Mouse (Mus musculus) MEL (cell line): ENCODE results near the gene Timm22. TPM values are rescaled to one million over a fixed set of nuclear protein-coding genes. Genes with fewer than 3 reads are reported as not detected.

Source experiments
- DNase-seq: peaks from one replicate; pipeline ENCODE4 v3.0.0; 2011; ENCODE audit warnings: low read depth, low spot score
- H3K27ac ChIP-seq: 2 replicates; pipeline ENCODE4 v1.5.1; 2012; ENCODE audit warnings: low read depth, mild to moderate bottlenecking, control low read depth, low read length, moderate library complexity; ENCODE audit not compliant: control insufficient read depth
- H3K27me3 ChIP-seq, 2 experiments: fragments of 150-350 bp in 1 of 2; sonication (generic) in 1 of 2; 2 replicates each; pipeline ENCODE4 v1.6.1; 2012; ENCODE audit warnings: low read length in 2 of 2, mild to moderate bottlenecking in 2 of 2, improper control_type of control experiment in 1 of 2, moderate library complexity in 1 of 2; ENCODE audit not compliant: insufficient read depth in 2 of 2, control insufficient read depth in 1 of 2
- H3K36me3 ChIP-seq, 2 experiments: 2 replicates each; pipeline ENCODE4 v1.6.1; 2012 to 2014; ENCODE audit warnings: low read length in 2 of 2, improper control_type of control experiment in 1 of 2, inconsistent platforms in 1 of 2, mild to moderate bottlenecking in 1 of 2; ENCODE audit not compliant: insufficient read depth in 2 of 2, control insufficient read depth in 1 of 2
- H3K4me1 ChIP-seq, 2 experiments: fragments of 150-350 bp in 1 of 2; sonication (generic) in 1 of 2; 2 replicates each; pipeline ENCODE4 v1.6.1; 2012; ENCODE audit warnings: low read length in 2 of 2, improper control_type of control experiment in 1 of 2, mild to moderate bottlenecking in 1 of 2; ENCODE audit not compliant: insufficient read depth in 2 of 2, control insufficient read depth in 1 of 2
- H3K4me3 ChIP-seq, 2 experiments: fragments of 150-350 bp in 1 of 2; sonication (generic) in 1 of 2; 2 replicates each; pipeline ENCODE4 v1.5.1; 2012; ENCODE audit warnings: low read depth in 2 of 2, low read length in 2 of 2, mild to moderate bottlenecking in 2 of 2, moderate library complexity in 2 of 2, control low read depth in 1 of 2, improper control_type of control experiment in 1 of 2; ENCODE audit not compliant: control insufficient read depth in 1 of 2, insufficient read depth in 1 of 2
- H3K79me2 ChIP-seq: 2 replicates; pipeline ENCODE4 v1.6.1; 2012; ENCODE audit warnings: mild to moderate bottlenecking, low read length, moderate library complexity; ENCODE audit not compliant: control insufficient read depth, poor library complexity, insufficient read depth
- H3K9ac ChIP-seq: 2 replicates; pipeline ENCODE4 v1.6.1; 2012; ENCODE audit warnings: low read depth, mild to moderate bottlenecking, control low read depth, low read length, moderate library complexity; ENCODE audit not compliant: control insufficient read depth, poor library complexity, severe bottlenecking
- H3K9me3 ChIP-seq: fragments of 150-350 bp; sonication (generic); replicated peaks from 2 replicates; pipeline ENCODE4 v1.6.1; 2012; ENCODE audit warnings: mild to moderate bottlenecking, low read length, improper control_type of control experiment, moderate library complexity; ENCODE audit not compliant: insufficient read depth
- BHLHE40 ChIP-seq: IDR thresholded peaks from 2 replicates; pipeline ENCODE4 v1.6.1; 2012; ENCODE audit warnings: low read depth, mild to moderate bottlenecking, inconsistent platforms, low read length, improper control_type of control experiment, borderline replicate concordance
- CHD2 ChIP-seq: IDR thresholded peaks from 2 replicates; pipeline ENCODE4 v1.6.1; 2011; ENCODE audit warnings: low read length, improper control_type of control experiment
- CTCF ChIP-seq, 3 experiments: IDR thresholded peaks in 2 of 3; conservative IDR thresholded peaks in 1 of 3; 2 replicates each; pipeline ENCODE4 v1.5.1; 2011 to 2012; ENCODE audit warnings: low read length in 3 of 3, low read depth in 2 of 3, mild to moderate bottlenecking in 2 of 3, improper control_type of control experiment in 1 of 3, inconsistent platforms in 1 of 3, mixed read lengths in 1 of 3, moderate library complexity in 1 of 3; ENCODE audit not compliant: control insufficient read depth in 1 of 3, insufficient read depth in 1 of 3, poor library complexity in 1 of 3, severe bottlenecking in 1 of 3
- E2F4 ChIP-seq: IDR thresholded peaks from 2 replicates; pipeline ENCODE4 v1.6.1; 2011; ENCODE audit warnings: low read depth, low read length, improper control_type of control experiment, borderline replicate concordance
- EP300 ChIP-seq, 2 experiments: IDR thresholded peaks; 2 replicates each; pipeline ENCODE4 v1.6.1; 2011; ENCODE audit warnings: improper control_type of control experiment in 2 of 2, low read length in 2 of 2, low read depth in 1 of 2, mild to moderate bottlenecking in 1 of 2
- ETS1 ChIP-seq: IDR thresholded peaks from 2 replicates; pipeline ENCODE4 v1.6.1; 2012; ENCODE audit warnings: low read depth, mild to moderate bottlenecking, inconsistent platforms, low read length, improper control_type of control experiment, moderate library complexity
- GABPA ChIP-seq: IDR thresholded peaks from 2 replicates; pipeline ENCODE4 v1.6.1; 2012; ENCODE audit warnings: low read depth, mild to moderate bottlenecking, inconsistent platforms, low read length, improper control_type of control experiment, moderate library complexity
- GATA1 ChIP-seq: IDR thresholded peaks from 2 replicates; pipeline ENCODE4 v1.6.1; 2011; ENCODE audit warnings: low read depth, low read length, improper control_type of control experiment
- JUND ChIP-seq: IDR thresholded peaks from 2 replicates; pipeline ENCODE4 v1.6.1; 2011; ENCODE audit warnings: low read depth, mild to moderate bottlenecking, improper control_type of control experiment, low read length
- MAX ChIP-seq: IDR thresholded peaks from 2 replicates; pipeline ENCODE4 v1.6.1; 2011; ENCODE audit warnings: low read length, improper control_type of control experiment
- MEF2A ChIP-seq: IDR thresholded peaks from 2 replicates; pipeline ENCODE4 v1.6.1; 2014; ENCODE audit warnings: low read depth, mild to moderate bottlenecking, inconsistent platforms, low read length, improper control_type of control experiment; ENCODE audit not compliant: poor library complexity, insufficient replicate concordance, severe bottlenecking; ENCODE audit errors: extremely low read depth
- NELFE ChIP-seq: IDR thresholded peaks from 2 replicates; pipeline ENCODE4 v1.6.1; 2011; ENCODE audit warnings: low read depth, low read length, improper control_type of control experiment
- POLR2A ChIP-seq, 2 experiments: IDR thresholded peaks; 2 replicates each; pipeline ENCODE4 v1.6.1; 2011 to 2012; ENCODE audit warnings: low read length in 2 of 2, mild to moderate bottlenecking in 2 of 2, control low read depth in 1 of 2, improper control_type of control experiment in 1 of 2, low read depth in 1 of 2, moderate library complexity in 1 of 2; ENCODE audit not compliant: control insufficient read depth in 1 of 2, insufficient read depth in 1 of 2, poor library complexity in 1 of 2
- POLR2AphosphoS2 ChIP-seq: IDR thresholded peaks from 2 replicates; pipeline ENCODE4 v1.6.1; 2011; ENCODE audit warnings: low read length, improper control_type of control experiment
- RCOR1 ChIP-seq: IDR thresholded peaks from 2 replicates; pipeline ENCODE4 v1.6.1; 2012; ENCODE audit warnings: low read depth, mild to moderate bottlenecking, inconsistent platforms, low read length, improper control_type of control experiment
- SIN3A ChIP-seq: IDR thresholded peaks from 2 replicates; pipeline ENCODE4 v1.6.1; 2012; ENCODE audit warnings: low read length, improper control_type of control experiment, inconsistent platforms
- TCF12 ChIP-seq: IDR thresholded peaks from 2 replicates; pipeline ENCODE4 v1.6.1; 2014; ENCODE audit warnings: low read depth, mild to moderate bottlenecking, inconsistent platforms, low read length, improper control_type of control experiment, moderate library complexity
- UBTF ChIP-seq: IDR thresholded peaks from 2 replicates; pipeline ENCODE4 v1.6.1; 2012; ENCODE audit warnings: low read depth, mild to moderate bottlenecking, inconsistent platforms, low read length, improper control_type of control experiment, moderate library complexity, borderline replicate concordance; ENCODE audit not compliant: insufficient read depth
- USF1 ChIP-seq: IDR thresholded peaks from 2 replicates; pipeline ENCODE4 v1.6.1; 2014; ENCODE audit warnings: low read depth, mild to moderate bottlenecking, inconsistent platforms, low read length, improper control_type of control experiment, moderate library complexity
- USF2 ChIP-seq, 2 experiments: IDR thresholded peaks; 2 replicates each; pipeline ENCODE4 v1.6.1; 2011 to 2012; ENCODE audit warnings: improper control_type of control experiment in 2 of 2, low read length in 2 of 2, borderline replicate concordance in 1 of 2, inconsistent platforms in 1 of 2, low read depth in 1 of 2, mild to moderate bottlenecking in 1 of 2; ENCODE audit not compliant: insufficient read depth in 1 of 2
- ZKSCAN1 ChIP-seq: IDR thresholded peaks from 2 replicates; pipeline ENCODE4 v1.6.1; 2012; ENCODE audit warnings: low read depth, mild to moderate bottlenecking, inconsistent platforms, low read length, improper control_type of control experiment, moderate library complexity
- polyA plus RNA-seq, 2 experiments: library from polyadenylated mRNA; stranded (reverse) in 1 of 2; unstranded in 1 of 2; fragments of >175 nt in 1 of 2; fragments of >200 nt in 1 of 2; gene quantifications; 2 replicates each; pipeline versions ENCODE4 v1.2.1 to v1.2.4; 2012; ENCODE audit warnings: low replicate concordance in 2 of 2, low read depth in 1 of 2; ENCODE audit not compliant: insufficient read length in 2 of 2, insufficient read depth in 1 of 2, missing spikeins in 1 of 2
- total RNA-seq: library from RNA; depleted of rRNA; stranded (reverse); fragments of 300-350 nt; gene quantifications from 2 replicates; pipeline ENCODE4 v1.2.3, GENCODE M21; 2012

Timm22 gene
- total and polyA plus RNA-seq, 3 experiments, result 47.4 to 77.0 TPM; not detected in 1

DNA sequence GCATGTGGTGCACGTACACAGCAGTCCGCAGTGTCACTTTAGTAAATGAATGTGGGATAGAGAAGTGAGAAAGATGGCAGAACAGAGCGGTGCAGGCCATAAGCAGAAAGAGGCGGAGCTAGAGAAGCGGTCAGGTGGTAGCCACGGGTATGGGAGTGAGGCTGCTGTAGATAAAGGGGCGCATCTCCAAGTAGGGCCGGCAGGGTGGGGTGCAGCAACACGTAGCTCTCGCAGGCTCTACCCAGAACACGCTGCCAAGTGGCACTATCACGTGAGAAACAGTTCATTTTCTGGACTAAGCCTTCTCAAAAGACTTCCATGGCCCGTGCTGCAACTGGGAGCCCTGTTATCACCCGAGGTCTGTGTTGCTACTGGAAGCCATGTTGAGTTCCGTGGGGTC is 40.0 kb upstream of the Timm22 start:
- peak overlapping the region; percentile 18 to 37; a peak in 3 of 4 replicates for H3K4me3 ChIP-seq
- H3K9ac ChIP-seq, result peak overlapping the region; percentile 41; the same call in 1 of the 2 replicates
- no peaks in the 10 kb centered on the region for H3K27me3 ChIP-seq
- no peaks in the 10 kb centered on the region for H3K9me3 ChIP-seq
- TF ChIP-seq MAX (peak; percentile 60; the same call in 1 of the 2 replicates), CTCF (IDR thresholded peaks at IDR 0.05 in 2 of 3, conservative IDR thresholded peaks at IDR 0.05 in 1 of 3; ENCODE audit: control insufficient read depth in 1 of 3, insufficient read depth in 1 of 3, low read depth in 2 of 3, low read length in 3 of 3, poor library complexity in 1 of 3, severe bottlenecking in 1 of 3) (no peak), USF1 (peak; percentile 53), UBTF (no peak), NELFE (no peak), USF2 (IDR thresholded peaks at IDR 0.05; ENCODE audit: borderline replicate concordance in 1 of 2, insufficient read depth in 1 of 2, low read depth in 1 of 2, low read length in 2 of 2) (0 out of 4 replicates have a peak, but pooled peaks of 1 of the 2 experiments have one; percentile 8), BHLHE40 (peak; percentile 74), EP300 (IDR thresholded peaks at IDR 0.05; ENCODE audit: low read depth in 1 of 2, low read length in 2 of 2) (0 out of 4 replicates have a peak, but pooled peaks of 1 of the 2 experiments have one; percentile 15), SIN3A (peak; percentile 27; the same call in 1 of the 2 replicates), TCF12 (no peak), POLR2A (IDR thresholded peaks at IDR 0.05; ENCODE audit: control insufficient read depth in 1 of 2, insufficient read depth in 1 of 2, low read depth in 1 of 2, low read length in 2 of 2, poor library complexity in 1 of 2) (0 out of 4 replicates have a peak, but pooled peaks of 1 of the 2 experiments have one; percentile 32), ETS1 (0 out of 2 replicates have a peak, but pooled peaks have one; percentile 8)
- TF ChIP-seq, all 39 proteins: peak for 8
- DNase-seq, result peak; percentile 74
- Histone ChIP-seq H3K4me1 (peaks cover 4 to 16% of the 10 kb centered on the region in 2 experiments), H3K27ac (peak overlapping the region; percentile 45; the same call in 1 of the 2 replicates), H3K36me3 (peaks cover 3 to 8% of the 10 kb centered on the region in 2 experiments; a peak in 2 of 4 replicates), H3K79me2 (no peaks in the 10 kb centered on the region)

DNA sequence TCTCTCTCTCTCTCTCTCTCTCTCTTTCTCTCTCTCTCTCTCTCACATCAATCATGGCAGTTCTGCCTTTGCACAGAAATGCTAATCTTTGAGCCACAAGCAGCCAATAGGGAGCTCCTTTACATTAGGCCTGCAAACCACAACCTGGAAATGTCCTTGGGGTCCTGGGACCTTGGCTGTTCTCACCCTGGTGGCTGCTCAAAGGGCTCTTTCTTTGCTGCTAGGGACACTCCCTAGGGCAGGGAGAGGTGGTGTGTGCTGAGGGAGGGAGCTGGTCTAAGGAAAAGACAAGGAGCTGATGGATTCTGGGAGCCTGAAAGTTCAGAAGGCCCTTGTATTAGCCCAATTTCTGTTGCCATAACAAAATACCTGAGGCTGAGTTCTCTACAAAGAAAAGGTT is 36.3 kb upstream of the Timm22 start:
- Histone ChIP-seq H3K9me3 (no peaks in the 10 kb centered on the region), H3K9ac (no peak overlapping the region), H3K79me2 (no peaks in the 10 kb centered on the region), H3K27ac (no peak overlapping the region), H3K36me3 (peaks cover 5 to 8% of the 10 kb centered on the region in 2 experiments; a peak in 1 of 4 replicates), H3K4me3 (no peak overlapping the region), H3K27me3 (no peaks in the 10 kb centered on the region), H3K4me1 (peaks cover 4 to 16% of the 10 kb centered on the region in 2 experiments)
- TF ChIP-seq GABPA (no peak), POLR2AphosphoS2 (no peak), SIN3A (no peak), GATA1 (no peak), ZKSCAN1 (no peak), MEF2A (no peak), MAX (no peak), RCOR1 (no peak), JUND (no peak), CHD2 (no peak), E2F4 (no peak)
- no peak for DNase-seq
